Mouse (Mus musculus): ENCODE data around the gene Sdhaf2. TPM values are rescaled to one million over a fixed set of nuclear protein-coding genes. Genes with fewer than 3 reads are reported as not detected.
A peak's percentile ranks its signal among the peaks of the same experiment; 100 is the strongest.

Gene Sdhaf2
- total and polyA plus RNA-seq, 2 experiments, result 15.7 to 29.6 TPM

DNA sequence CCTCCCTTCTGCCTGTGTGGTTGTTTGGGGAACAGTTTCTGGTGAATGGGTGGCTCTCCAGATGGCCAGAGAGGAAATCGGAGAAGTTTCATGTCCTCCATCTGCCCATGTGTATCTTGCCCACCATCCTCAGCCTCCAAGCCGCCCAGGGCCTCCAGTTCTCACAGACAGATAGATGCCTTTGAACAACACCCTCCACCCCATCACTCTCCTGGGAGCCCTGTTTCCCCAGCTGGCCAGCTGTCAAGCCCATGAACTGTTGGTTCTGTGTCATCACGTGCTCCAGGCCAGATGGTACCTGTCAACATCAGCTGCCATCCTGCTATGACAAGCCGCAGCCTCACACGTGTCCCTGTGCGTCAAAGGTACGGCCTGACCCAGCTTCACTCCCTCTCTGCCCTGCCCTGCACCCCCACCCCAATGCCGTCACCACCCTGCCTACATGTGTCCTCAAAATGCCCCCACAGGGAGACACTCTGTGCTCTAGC, 56.7 kb downstream of the Sdhaf2 start:
- Histone ChIP-seq H3K9ac (ENCODE audit: low read depth, low read length) (no peak overlapping the region), H3K4me1 (ENCODE audit: control insufficient read depth, insufficient read depth, low read length) (no peaks in the 10 kb centered on the region), H3K36me3 (ENCODE audit: control insufficient read depth, insufficient read depth, low read length) (no peaks in the 10 kb centered on the region), H3K27ac (replicated peaks; ENCODE audit: insufficient read depth, low read depth, low read length) (no peak overlapping the region), H3K79me2 (ENCODE audit: control insufficient read depth, insufficient read depth, low read length) (no peaks in the 10 kb centered on the region), H3K4me3 (ENCODE audit: insufficient read depth, low read depth, low read length) (no peak overlapping the region), H3K27me3 (ENCODE audit: control insufficient read depth, insufficient read depth, low read length) (no peaks in the 10 kb centered on the region)
- DNase-seq (ENCODE audit: extremely low read depth, low read depth, low spot score), result no peak
- TF ChIP-seq CTCF (IDR thresholded peaks at IDR 0.05; ENCODE audit: low read depth, low read length), result no peak
- TF ChIP-seq POLR2A (IDR thresholded peaks at IDR 0.05; ENCODE audit: extremely low read depth, insufficient read depth, low read length), result no peak
- WGBS, result 63% methylated on average over 8 of the region's 8 CpGs

DNA sequence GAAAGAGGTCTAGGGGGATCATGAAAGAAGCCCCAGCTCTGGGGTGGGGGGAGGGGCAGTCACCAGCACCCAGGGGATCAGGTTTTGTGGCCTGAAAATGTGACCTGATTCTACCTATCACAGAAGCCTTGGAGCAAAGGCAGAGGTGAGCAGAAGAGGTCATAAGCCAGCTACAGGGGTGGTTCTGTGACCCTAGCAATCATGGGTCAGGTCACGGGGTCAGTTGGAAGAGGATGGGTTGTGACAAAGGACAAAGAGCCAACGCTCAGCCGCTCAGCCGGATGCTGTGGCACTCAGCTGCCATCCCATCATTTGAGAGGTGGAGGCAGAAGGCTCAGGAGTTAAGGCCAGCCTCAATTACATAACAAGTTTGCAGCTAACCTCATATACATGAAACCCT, 61.5 kb downstream of the Sdhaf2 start:
- no peaks in the 10 kb centered on the region for H3K36me3 ChIP-seq (ENCODE audit: control insufficient read depth, insufficient read depth, low read length)
- no peak overlapping the region for H3K9ac ChIP-seq (ENCODE audit: low read depth, low read length)
- WGBS, result 23% methylated on average over 4 of the region's 4 CpGs
- no peaks in the 10 kb centered on the region for H3K4me1 ChIP-seq (ENCODE audit: control insufficient read depth, insufficient read depth, low read length)
- H3K4me3 ChIP-seq (ENCODE audit: insufficient read depth, low read depth, low read length), result no peak overlapping the region
- H3K79me2 ChIP-seq (ENCODE audit: control insufficient read depth, insufficient read depth, low read length), result no peaks in the 10 kb centered on the region
- TF ChIP-seq POLR2A (IDR thresholded peaks at IDR 0.05; ENCODE audit: extremely low read depth, insufficient read depth, low read length), result no peak
- TF ChIP-seq CTCF (IDR thresholded peaks at IDR 0.05; ENCODE audit: low read depth, low read length), result no peak
- H3K27ac ChIP-seq (replicated peaks; ENCODE audit: insufficient read depth, low read depth, low read length), result no peak overlapping the region
- peak; percentile 53 for DNase-seq (ENCODE audit: extremely low read depth, low read depth, low spot score)
- H3K27me3 ChIP-seq (ENCODE audit: control insufficient read depth, insufficient read depth, low read length), result peaks cover 4% of the 10 kb centered on the region; the same call in 1 of the 2 replicates

DNA sequence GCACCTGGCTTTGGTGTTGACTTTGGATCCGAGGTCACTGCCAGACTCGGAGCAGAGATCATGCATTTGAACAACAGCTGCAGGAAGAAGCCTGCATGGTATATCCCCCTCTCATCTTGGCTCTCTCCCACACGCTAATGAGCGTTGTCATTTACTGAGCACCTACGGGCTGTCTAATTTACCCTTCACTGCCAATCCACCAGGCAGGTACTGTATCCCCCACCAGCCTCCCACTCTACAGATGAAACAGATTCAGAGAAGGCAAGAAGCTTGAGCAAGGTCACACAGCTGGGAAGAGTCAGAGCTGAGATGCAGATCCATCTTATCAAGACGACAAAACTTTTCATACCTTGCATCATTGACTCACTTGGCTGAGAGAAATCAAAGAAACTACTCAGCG, 64.4 kb downstream of the Sdhaf2 start:
- Histone ChIP-seq H3K9ac (ENCODE audit: low read depth, low read length) (no peak overlapping the region), H3K36me3 (ENCODE audit: control insufficient read depth, insufficient read depth, low read length) (no peaks in the 10 kb centered on the region), H3K27ac (replicated peaks; ENCODE audit: insufficient read depth, low read depth, low read length) (no peak overlapping the region), H3K79me2 (ENCODE audit: control insufficient read depth, insufficient read depth, low read length) (no peaks in the 10 kb centered on the region), H3K27me3 (ENCODE audit: control insufficient read depth, insufficient read depth, low read length) (peaks cover 18% of the 10 kb centered on the region), H3K4me1 (ENCODE audit: control insufficient read depth, insufficient read depth, low read length) (no peaks in the 10 kb centered on the region), H3K4me3 (ENCODE audit: insufficient read depth, low read depth, low read length) (no peak overlapping the region)
- DNase-seq (ENCODE audit: extremely low read depth, low read depth, low spot score), result no peak
- 50% methylated on average over 7 of the region's 7 CpGs for WGBS
- TF ChIP-seq CTCF (IDR thresholded peaks at IDR 0.05; ENCODE audit: low read depth, low read length) (no peak), POLR2A (IDR thresholded peaks at IDR 0.05; ENCODE audit: extremely low read depth, insufficient read depth, low read length) (no peak)

DNA sequence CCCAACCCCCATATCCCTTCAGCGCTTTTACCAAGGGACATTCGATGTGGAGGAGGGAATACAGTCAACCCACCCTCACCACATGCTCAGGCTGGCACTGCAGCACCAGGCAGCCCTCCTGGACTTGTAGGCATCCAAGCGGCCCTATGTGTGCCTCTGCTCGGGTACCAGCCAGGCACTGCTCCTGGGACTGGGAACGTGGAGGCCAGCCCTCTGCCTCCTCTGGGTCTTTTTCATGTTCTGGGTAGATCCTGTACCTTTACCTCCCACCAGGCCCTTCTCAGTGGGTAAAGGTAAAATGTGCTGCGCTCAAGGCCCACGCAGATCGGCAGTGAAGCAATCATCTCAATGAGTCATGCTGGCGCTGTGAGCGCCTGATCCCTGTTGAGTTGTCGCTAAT, 66.0 kb downstream of the Sdhaf2 start:
- Histone ChIP-seq H3K27ac (replicated peaks; ENCODE audit: insufficient read depth, low read depth, low read length) (no peak overlapping the region), H3K4me3 (ENCODE audit: insufficient read depth, low read depth, low read length) (no peak overlapping the region), H3K27me3 (ENCODE audit: control insufficient read depth, insufficient read depth, low read length) (peaks cover 24% of the 10 kb centered on the region), H3K36me3 (ENCODE audit: control insufficient read depth, insufficient read depth, low read length) (no peaks in the 10 kb centered on the region), H3K79me2 (ENCODE audit: control insufficient read depth, insufficient read depth, low read length) (no peaks in the 10 kb centered on the region), H3K4me1 (ENCODE audit: control insufficient read depth, insufficient read depth, low read length) (no peaks in the 10 kb centered on the region), H3K9ac (ENCODE audit: low read depth, low read length) (no peak overlapping the region)
- WGBS, result 79% methylated on average over 11 of the region's 11 CpGs
- DNase-seq (ENCODE audit: extremely low read depth, low read depth, low spot score), result no peak
- no peak for TF ChIP-seq POLR2A (IDR thresholded peaks at IDR 0.05; ENCODE audit: extremely low read depth, insufficient read depth, low read length)
- TF ChIP-seq CTCF (IDR thresholded peaks at IDR 0.05; ENCODE audit: low read depth, low read length), result no peak

DNA sequence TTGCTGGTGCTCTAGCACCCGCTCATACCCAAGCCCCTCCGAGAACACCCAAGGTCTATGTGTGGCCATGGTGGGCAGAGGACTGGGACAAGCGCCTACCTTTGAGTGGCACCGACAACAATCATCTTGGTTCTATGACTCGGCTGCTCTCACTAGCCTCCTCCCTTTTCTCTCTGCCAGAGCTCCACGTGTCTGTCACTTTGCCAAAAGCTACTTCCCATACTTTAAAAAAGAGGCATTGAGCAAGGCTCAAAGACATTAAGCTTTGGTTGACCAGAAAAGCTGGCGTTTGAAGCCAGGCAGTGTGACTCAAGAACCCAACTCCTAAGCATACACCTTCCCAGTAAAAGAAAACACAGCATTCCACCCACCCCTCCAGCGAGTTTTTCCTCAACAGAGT, 67.8 kb downstream of the Sdhaf2 start:
- 23% methylated on average over 8 of the region's 8 CpGs for WGBS

DNA sequence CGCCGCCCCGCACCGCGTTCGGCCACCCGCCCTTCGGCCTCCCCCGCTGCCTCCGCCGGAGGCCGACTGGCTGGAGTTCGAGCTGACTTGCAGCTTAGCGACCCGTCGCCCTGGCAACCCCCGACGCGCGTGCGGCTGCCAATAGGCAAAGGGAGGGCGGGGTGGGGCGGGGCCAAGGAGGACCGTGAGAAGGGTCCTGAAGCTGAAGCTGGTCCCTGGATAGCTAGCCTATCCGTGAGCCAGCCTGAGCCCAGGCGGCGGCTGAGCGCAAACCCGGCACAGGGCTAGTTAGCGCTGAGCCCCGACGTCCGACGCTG, 68.5 kb downstream of the Sdhaf2 start:
- H3K27me3 ChIP-seq (ENCODE audit: control insufficient read depth, insufficient read depth, low read length), result peaks cover 24% of the 10 kb centered on the region
- H3K4me1 ChIP-seq (ENCODE audit: control insufficient read depth, insufficient read depth, low read length), result no peaks in the 10 kb centered on the region
- WGBS, result 4% methylated on average over 34 of the region's 34 CpGs
- H3K4me3 ChIP-seq (ENCODE audit: insufficient read depth, low read depth, low read length), result peak overlapping the region; percentile 33; the same call in 1 of the 2 replicates
- no peaks in the 10 kb centered on the region for H3K36me3 ChIP-seq (ENCODE audit: control insufficient read depth, insufficient read depth, low read length)
- no peaks in the 10 kb centered on the region for H3K79me2 ChIP-seq (ENCODE audit: control insufficient read depth, insufficient read depth, low read length)
- DNase-seq (ENCODE audit: extremely low read depth, low read depth, low spot score), result no peak
- no peak overlapping the region for H3K9ac ChIP-seq (ENCODE audit: low read depth, low read length)
- H3K27ac ChIP-seq (replicated peaks; ENCODE audit: insufficient read depth, low read depth, low read length), result no peak overlapping the region
- TF ChIP-seq CTCF (IDR thresholded peaks at IDR 0.05; ENCODE audit: low read depth, low read length) (no peak), POLR2A (IDR thresholded peaks at IDR 0.05; ENCODE audit: extremely low read depth, insufficient read depth, low read length) (no peak)

More for the DNA sequence above, 67.8 kb downstream of the Sdhaf2 start:
- H3K4me1 ChIP-seq (ENCODE audit: control insufficient read depth, insufficient read depth, low read length), result no peaks in the 10 kb centered on the region
- DNase-seq (ENCODE audit: extremely low read depth, low read depth, low spot score), result peak; percentile 4
- peaks cover 24% of the 10 kb centered on the region for H3K27me3 ChIP-seq (ENCODE audit: control insufficient read depth, insufficient read depth, low read length)
- H3K27ac ChIP-seq (replicated peaks; ENCODE audit: insufficient read depth, low read depth, low read length), result no peak overlapping the region
- H3K9ac ChIP-seq (ENCODE audit: low read depth, low read length), result no peak overlapping the region
- no peak overlapping the region for H3K4me3 ChIP-seq (ENCODE audit: insufficient read depth, low read depth, low read length)
- no peak for TF ChIP-seq POLR2A (IDR thresholded peaks at IDR 0.05; ENCODE audit: extremely low read depth, insufficient read depth, low read length)
- no peak for TF ChIP-seq CTCF (IDR thresholded peaks at IDR 0.05; ENCODE audit: low read depth, low read length)
- no peaks in the 10 kb centered on the region for H3K36me3 ChIP-seq (ENCODE audit: control insufficient read depth, insufficient read depth, low read length)
- no peaks in the 10 kb centered on the region for H3K79me2 ChIP-seq (ENCODE audit: control insufficient read depth, insufficient read depth, low read length)

Data from liver, adult 2 months (tissue).